Mouse (Mus musculus) lung, postnatal 0 days (tissue): Measurements from ENCODE around the gene Hunk.
A peak's percentile ranks its signal among the peaks of the same experiment; 100 is the strongest.

ENCODE experiments used
- CTCF ChIP-seq: IDR thresholded peaks from 2 replicates; pipeline ENCODE4 v1.5.1; 2016; ENCODE audit warnings: antibody characterized with exemption, mild to moderate bottlenecking
- EP300 ChIP-seq: IDR thresholded peaks from 2 replicates; pipeline ENCODE4 v1.6.1; 2016; ENCODE audit warnings: antibody characterized with exemption, mild to moderate bottlenecking, control low read depth

DNA sequence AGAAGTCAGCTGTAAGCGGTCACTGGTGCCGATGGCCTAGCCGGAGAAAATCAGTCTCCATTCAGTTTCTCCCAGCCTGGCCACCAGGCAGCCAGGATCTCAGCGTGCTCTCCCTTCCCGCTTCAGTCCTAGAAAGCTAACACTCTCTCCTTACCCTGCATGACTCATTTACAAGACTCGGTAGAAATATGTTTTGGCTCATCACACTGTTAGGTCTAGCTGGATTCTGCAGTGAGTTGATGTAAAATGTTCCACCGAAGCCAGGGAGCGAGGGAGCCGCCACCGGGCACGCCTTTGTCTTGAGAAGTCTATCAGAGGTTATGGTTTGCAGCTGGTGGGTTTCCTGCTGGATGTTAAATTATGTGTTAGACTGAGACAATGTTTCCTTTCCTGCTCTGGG is 67.4 kb downstream of the Hunk start:
- peak; percentile 29; the same call in 1 of the 2 replicates for TF ChIP-seq CTCF
- TF ChIP-seq EP300: peak; percentile 75; the same call in 1 of the 2 replicates
